Mouse (Mus musculus): ENCODE measurements around the gene Grm4. TPM values are rescaled to one million over a fixed set of nuclear protein-coding genes. Genes with fewer than 3 reads are reported as not detected.

Grm4 gene
- polyA plus RNA-seq, 1 experiment from 2014 or later, result 10.1 TPM

DNA sequence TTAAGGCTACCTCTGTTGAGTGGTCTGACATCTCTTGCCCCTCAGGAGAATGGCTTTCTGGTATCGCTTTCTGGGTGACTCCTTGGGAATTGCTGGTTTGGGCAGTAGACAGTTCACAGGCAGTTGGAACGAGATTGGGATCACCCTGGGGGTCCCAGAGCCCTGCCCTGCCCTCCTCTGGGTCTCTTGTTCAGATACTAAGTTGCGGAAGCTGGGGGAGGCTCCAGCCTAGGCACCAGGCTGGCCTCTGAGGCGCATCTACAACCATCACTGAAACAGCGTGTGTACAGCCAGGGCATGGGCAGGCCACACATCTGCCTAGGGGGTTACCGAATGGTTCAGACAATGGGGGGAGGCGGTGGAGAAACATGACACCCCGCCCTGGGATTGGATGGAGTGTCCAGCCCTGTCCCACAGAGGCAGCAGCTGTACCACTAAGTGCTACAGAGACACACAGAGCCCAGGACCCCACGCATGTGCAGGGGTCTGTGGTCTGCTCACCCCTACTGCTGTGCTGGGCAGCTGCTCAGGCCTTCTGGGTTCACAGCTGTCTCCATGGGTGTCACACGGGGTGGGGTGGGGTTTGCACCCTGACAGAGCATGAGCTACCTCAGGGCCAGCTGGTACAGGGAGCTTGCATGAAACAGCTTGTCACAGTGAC, 15.9 kb downstream of the Grm4 start:
- WGBS, result 17% methylated on average over 10 of the region's 10 CpGs
- peak overlapping the region; percentile 13; the same call in 1 of the 2 replicates for H3K27ac ChIP-seq (replicated peaks; ENCODE audit: low read depth, low read length)
- ATAC-seq (ENCODE audit: low FRiP score, low TSS enrichment), result no peak
- no peak for DNase-seq
- H3K27me3 ChIP-seq (ENCODE audit: control insufficient read depth, insufficient read depth, low read length), result no peaks in the 10 kb centered on the region
- no peaks in the 10 kb centered on the region for H3K9me3 ChIP-seq (ENCODE audit: control insufficient read depth, low read length)
- no peaks in the 10 kb centered on the region for H3K36me3 ChIP-seq (ENCODE audit: control insufficient read depth, insufficient read depth, low read length)
- no peak overlapping the region for H3K9ac ChIP-seq (replicated peaks; ENCODE audit: low read length)
- no peak overlapping the region for H3K4me2 ChIP-seq (ENCODE audit: low read length)
- H3K4me3 ChIP-seq (replicated peaks; ENCODE audit: low read depth, low read length), result no peak overlapping the region
- peaks cover 59% of the 10 kb centered on the region for H3K4me1 ChIP-seq (ENCODE audit: control insufficient read depth, insufficient read depth, low read length)

DNA sequence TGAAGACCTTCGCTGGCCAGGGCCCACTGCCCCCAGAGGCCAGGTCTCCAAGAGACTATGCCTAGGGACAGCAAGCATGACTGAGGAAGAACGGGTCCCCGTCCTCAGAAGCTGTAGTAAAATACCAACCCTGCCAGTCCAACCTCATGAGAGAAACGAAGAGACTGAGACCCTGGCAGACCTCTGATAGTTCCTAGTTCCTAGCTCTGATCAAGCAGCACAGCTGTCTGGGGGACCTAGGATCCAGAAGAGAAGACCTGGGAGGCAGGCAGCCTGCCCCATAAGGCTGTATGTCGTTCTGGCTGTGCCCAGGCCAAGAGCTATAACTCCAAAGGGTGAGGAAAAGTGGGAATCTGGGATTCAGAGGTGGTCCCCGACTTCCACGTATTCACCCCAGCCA, 17.3 kb downstream of the Grm4 start:
- WGBS, result 70% methylated on average over 7 of the region's 7 CpGs
- no peak overlapping the region for H3K4me3 ChIP-seq (replicated peaks; ENCODE audit: low read depth, low read length)
- H3K9ac ChIP-seq (replicated peaks; ENCODE audit: low read length), result no peak overlapping the region
- 0 out of 2 replicates have a peak overlapping the region, but pooled peaks have one; percentile 41 for H3K27ac ChIP-seq (replicated peaks; ENCODE audit: low read depth, low read length)
- H3K4me2 ChIP-seq (ENCODE audit: low read length), result no peak overlapping the region
- ATAC-seq (ENCODE audit: low FRiP score, low TSS enrichment) (no peak), DNase-seq (no peak)
- no peaks in the 10 kb centered on the region for H3K27me3 ChIP-seq (ENCODE audit: control insufficient read depth, insufficient read depth, low read length)
- no peaks in the 10 kb centered on the region for H3K9me3 ChIP-seq (ENCODE audit: control insufficient read depth, low read length)
- no peaks in the 10 kb centered on the region for H3K36me3 ChIP-seq (ENCODE audit: control insufficient read depth, insufficient read depth, low read length)
- H3K4me1 ChIP-seq (ENCODE audit: control insufficient read depth, insufficient read depth, low read length), result peaks cover 64% of the 10 kb centered on the region

DNA sequence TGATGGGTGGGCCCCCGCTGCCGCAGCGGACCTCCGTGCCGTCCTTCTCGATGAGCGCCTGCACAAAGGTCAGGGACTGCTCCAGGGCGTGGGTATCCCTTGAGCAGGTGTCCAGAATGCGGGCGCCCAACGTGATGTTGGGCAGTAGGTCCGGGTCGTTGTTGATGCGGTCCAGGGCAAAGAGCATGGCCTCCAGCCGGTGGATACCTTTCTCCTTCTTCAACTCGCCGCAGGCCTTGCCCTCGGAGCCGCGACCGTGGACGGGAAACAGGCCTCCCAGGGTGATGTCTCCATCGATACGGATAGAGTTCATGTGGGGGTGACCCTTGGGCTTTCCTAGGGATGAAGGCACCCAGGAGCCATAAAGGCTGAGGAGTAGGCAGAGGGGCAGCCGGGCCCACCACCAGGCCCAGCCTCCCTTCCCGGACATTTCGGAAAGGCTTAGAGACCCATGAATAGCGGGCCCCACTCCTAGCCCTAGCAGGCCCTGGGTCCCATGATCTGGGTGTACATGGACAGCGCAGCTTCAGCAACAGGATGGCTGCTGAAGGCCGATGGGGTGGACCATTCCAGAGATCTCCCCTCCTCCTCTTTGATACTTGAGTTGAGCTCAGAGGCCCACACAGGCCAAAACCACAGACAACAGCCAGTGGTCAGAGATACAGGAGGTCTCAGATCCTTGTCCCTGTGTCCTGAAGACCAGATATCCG, 18.3 kb downstream of the Grm4 start:
- Histone ChIP-seq H3K27me3 (ENCODE audit: control insufficient read depth, insufficient read depth, low read length) (no peaks in the 10 kb centered on the region), H3K36me3 (ENCODE audit: control insufficient read depth, insufficient read depth, low read length) (no peaks in the 10 kb centered on the region), H3K4me1 (ENCODE audit: control insufficient read depth, insufficient read depth, low read length) (peaks cover 61% of the 10 kb centered on the region), H3K4me3 (replicated peaks; ENCODE audit: low read depth, low read length) (no peak overlapping the region), H3K9ac (replicated peaks; ENCODE audit: low read length) (no peak overlapping the region), H3K9me3 (ENCODE audit: control insufficient read depth, low read length) (no peaks in the 10 kb centered on the region), H3K27ac (replicated peaks; ENCODE audit: low read depth, low read length) (peak overlapping the region; percentile 91), H3K4me2 (ENCODE audit: low read length) (0 out of 2 replicates have a peak overlapping the region, but pooled peaks have one; percentile 38)
- no peak for ATAC-seq (ENCODE audit: low FRiP score, low TSS enrichment)
- 63% methylated on average over 31 of the region's 31 CpGs for WGBS
- DNase-seq, result no peak

DNA sequence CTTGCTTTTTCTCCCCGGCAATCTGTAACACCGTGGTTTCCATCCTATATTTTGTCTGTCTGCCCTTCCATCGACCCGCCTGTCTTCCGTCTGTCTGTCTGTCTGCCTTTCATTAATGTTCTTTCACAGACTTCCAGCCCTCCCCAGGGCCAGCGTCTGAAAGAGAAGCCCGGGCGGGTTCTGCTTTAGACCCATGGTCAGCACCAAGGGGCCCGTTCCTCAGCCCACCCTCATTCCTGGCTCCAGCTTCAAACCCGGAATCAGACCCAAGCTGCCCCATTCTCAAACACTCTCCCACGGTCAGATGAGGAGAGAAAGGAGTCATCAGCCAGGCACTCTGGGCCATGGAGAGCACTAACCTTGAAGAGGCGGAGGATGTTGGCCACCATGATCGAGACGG, 18.9 kb downstream of the Grm4 start:
- H3K4me3 ChIP-seq (replicated peaks; ENCODE audit: low read depth, low read length), result no peak overlapping the region
- no peak overlapping the region for H3K9ac ChIP-seq (replicated peaks; ENCODE audit: low read length)
- H3K27ac ChIP-seq (replicated peaks; ENCODE audit: low read depth, low read length), result peak overlapping the region; percentile 91
- no peaks in the 10 kb centered on the region for H3K36me3 ChIP-seq (ENCODE audit: control insufficient read depth, insufficient read depth, low read length)
- WGBS, result 20% methylated on average over 14 of the region's 14 CpGs
- peak overlapping the region; percentile 38 for H3K4me2 ChIP-seq (ENCODE audit: low read length)
- peaks cover 60% of the 10 kb centered on the region for H3K4me1 ChIP-seq (ENCODE audit: control insufficient read depth, insufficient read depth, low read length)
- no peaks in the 10 kb centered on the region for H3K9me3 ChIP-seq (ENCODE audit: control insufficient read depth, low read length)
- H3K27me3 ChIP-seq (ENCODE audit: control insufficient read depth, insufficient read depth, low read length), result no peaks in the 10 kb centered on the region
- ATAC-seq (ENCODE audit: low FRiP score, low TSS enrichment) (no peak), DNase-seq (no peak)

DNA sequence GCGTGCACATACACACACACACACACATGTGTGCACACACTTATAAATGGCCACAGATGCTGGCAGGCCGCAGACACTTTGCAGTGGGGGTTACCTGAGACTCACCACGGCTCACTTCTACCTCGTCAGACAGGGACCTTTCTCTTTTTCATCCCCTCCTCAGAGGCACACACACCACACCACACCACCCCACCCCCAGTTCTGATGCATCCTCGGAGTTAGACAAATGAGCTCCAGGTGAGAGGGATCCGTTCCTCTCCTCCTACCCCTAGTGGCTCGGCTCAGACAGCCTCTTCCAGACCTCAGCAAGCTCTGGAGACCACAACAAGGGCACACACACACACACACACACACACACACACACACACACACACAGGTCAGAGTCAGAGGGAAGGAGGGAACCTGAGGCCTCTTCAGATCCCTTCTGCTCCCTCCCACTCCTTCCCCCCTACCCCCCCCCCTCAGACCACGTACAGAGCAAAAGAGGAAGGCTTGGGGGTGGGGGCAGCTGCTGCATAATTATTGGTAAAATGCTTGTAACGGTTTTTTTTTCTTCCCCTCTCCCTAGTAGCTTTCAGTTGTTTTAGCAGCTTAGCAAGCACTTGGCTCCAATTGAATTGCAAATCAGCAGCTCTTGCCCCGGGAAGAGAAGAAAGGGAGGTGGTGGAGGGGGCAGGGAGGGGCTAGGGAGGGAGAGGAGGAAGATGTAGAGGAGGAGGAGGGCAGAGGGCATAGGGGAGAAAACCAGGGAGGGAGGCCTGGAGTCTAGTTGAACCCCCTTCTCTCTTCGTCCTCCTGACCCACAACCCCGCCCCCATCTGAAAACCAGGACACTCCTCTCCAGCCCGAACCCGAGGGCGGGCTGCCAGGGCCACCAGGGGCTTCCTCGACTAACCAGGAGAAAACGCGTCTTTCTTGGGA, 19.6 kb downstream of the Grm4 start:
- Histone ChIP-seq H3K9ac (replicated peaks; ENCODE audit: low read length) (peak overlapping the region; percentile 26; the same call in 1 of the 2 replicates), H3K9me3 (ENCODE audit: control insufficient read depth, low read length) (no peaks in the 10 kb centered on the region), H3K4me3 (replicated peaks; ENCODE audit: low read depth, low read length) (no peak overlapping the region), H3K4me2 (ENCODE audit: low read length) (peak overlapping the region; percentile 38), H3K4me1 (ENCODE audit: control insufficient read depth, insufficient read depth, low read length) (peaks cover 60% of the 10 kb centered on the region), H3K27ac (replicated peaks; ENCODE audit: low read depth, low read length) (peak overlapping the region; percentile 91), H3K27me3 (ENCODE audit: control insufficient read depth, insufficient read depth, low read length) (no peaks in the 10 kb centered on the region), H3K36me3 (ENCODE audit: control insufficient read depth, insufficient read depth, low read length) (no peaks in the 10 kb centered on the region)
- peak; percentile 84 for DNase-seq
- ATAC-seq (ENCODE audit: low FRiP score, low TSS enrichment), result peak; percentile 80
- WGBS, result 3% methylated on average over 18 of the region's 18 CpGs

DNA sequence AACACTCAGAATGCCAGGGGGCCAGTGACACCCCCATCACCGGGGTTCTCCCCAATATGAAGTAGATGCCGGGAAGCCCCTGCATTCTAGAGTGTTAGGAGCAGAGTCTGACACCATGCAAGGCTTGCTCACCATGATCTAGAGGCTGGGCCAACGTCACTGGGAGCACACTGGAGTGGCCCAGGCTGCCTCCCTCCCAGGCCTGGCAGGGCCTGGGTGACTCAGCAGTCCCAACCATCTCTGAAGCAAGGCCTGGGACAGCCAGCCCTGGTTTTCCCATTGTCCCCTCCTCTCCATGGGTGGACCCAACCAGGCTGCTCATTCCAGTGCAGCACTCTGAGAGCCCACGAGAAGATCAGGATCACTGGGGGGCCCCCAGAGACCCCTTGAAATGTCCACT, 20.4 kb downstream of the Grm4 start:
- peak; percentile 35 for DNase-seq
- H3K9ac ChIP-seq (replicated peaks; ENCODE audit: low read length), result peak overlapping the region; percentile 29; the same call in 1 of the 2 replicates
- H3K4me2 ChIP-seq (ENCODE audit: low read length), result peak overlapping the region; percentile 38
- H3K27ac ChIP-seq (replicated peaks; ENCODE audit: low read depth, low read length), result peak overlapping the region; percentile 91
- ATAC-seq (ENCODE audit: low FRiP score, low TSS enrichment), result no peak; the same call in 1 of the 2 replicates
- H3K4me1 ChIP-seq (ENCODE audit: control insufficient read depth, insufficient read depth, low read length), result peaks cover 52% of the 10 kb centered on the region
- WGBS, result 23% methylated on average over 4 of the region's 4 CpGs
- no peaks in the 10 kb centered on the region for H3K36me3 ChIP-seq (ENCODE audit: control insufficient read depth, insufficient read depth, low read length)
- no peaks in the 10 kb centered on the region for H3K9me3 ChIP-seq (ENCODE audit: control insufficient read depth, low read length)
- no peak overlapping the region for H3K4me3 ChIP-seq (replicated peaks; ENCODE audit: low read depth, low read length)
- no peaks in the 10 kb centered on the region for H3K27me3 ChIP-seq (ENCODE audit: control insufficient read depth, insufficient read depth, low read length)

DNA sequence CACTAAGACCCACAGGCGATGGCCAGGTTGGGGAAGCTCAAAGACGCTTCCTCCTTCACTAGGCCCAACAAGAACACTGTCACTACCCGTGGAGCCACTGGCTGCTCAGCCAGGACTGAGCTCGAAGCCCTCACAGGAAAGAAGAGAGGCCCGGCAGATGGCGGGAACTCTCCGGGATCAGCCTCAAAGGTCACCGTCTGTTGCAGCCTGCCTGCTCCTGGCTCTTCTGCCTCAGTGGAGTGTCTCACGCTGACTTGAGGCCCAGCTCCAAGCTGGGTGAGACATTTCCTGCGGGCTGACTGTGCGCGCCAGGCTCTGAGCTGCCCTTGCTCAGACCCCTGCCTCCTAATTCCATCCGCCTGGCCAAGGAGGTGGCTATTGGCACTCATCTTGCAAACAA, 22.1 kb downstream of the Grm4 start:
- no peaks in the 10 kb centered on the region for H3K36me3 ChIP-seq (ENCODE audit: control insufficient read depth, insufficient read depth, low read length)
- 73% methylated on average over 13 of the region's 13 CpGs for WGBS

DNA sequence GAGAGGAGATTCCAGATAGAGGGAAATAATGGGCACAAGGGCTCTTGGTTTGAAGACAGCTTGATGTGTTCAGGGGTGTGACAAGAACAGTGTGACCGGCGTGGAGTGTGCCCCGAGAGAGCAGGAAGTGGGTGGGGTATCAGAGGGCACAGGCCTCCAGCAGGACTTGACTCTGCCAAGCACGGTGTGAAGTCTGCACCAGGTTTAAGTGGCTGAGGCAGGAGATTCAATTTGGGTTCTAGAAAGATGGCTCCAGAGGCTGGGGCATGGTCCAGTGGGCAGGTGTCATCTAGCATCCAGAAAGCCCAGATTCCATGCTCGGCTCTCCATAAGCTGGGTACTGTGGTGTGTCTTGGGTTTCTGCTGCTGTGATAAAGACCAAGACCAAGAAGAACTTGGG, 23.4 kb downstream of the Grm4 start:
- no peak overlapping the region for H3K4me2 ChIP-seq (ENCODE audit: low read length)
- no peak for DNase-seq
- WGBS, result 79% methylated on average over 5 of the region's 5 CpGs
- no peak overlapping the region for H3K4me3 ChIP-seq (replicated peaks; ENCODE audit: low read depth, low read length)
- H3K9ac ChIP-seq (replicated peaks; ENCODE audit: low read length), result no peak overlapping the region
- no peak overlapping the region for H3K27ac ChIP-seq (replicated peaks; ENCODE audit: low read depth, low read length)
- no peaks in the 10 kb centered on the region for H3K27me3 ChIP-seq (ENCODE audit: control insufficient read depth, insufficient read depth, low read length)
- no peaks in the 10 kb centered on the region for H3K9me3 ChIP-seq (ENCODE audit: control insufficient read depth, low read length)
- no peaks in the 10 kb centered on the region for H3K36me3 ChIP-seq (ENCODE audit: control insufficient read depth, insufficient read depth, low read length)
- H3K4me1 ChIP-seq (ENCODE audit: control insufficient read depth, insufficient read depth, low read length), result peaks cover 29% of the 10 kb centered on the region
- no peak for ATAC-seq (ENCODE audit: low FRiP score, low TSS enrichment)

More for the DNA sequence above, 22.1 kb downstream of the Grm4 start:
- no peak overlapping the region for H3K4me2 ChIP-seq (ENCODE audit: low read length)
- no peak overlapping the region for H3K9ac ChIP-seq (replicated peaks; ENCODE audit: low read length)
- H3K4me1 ChIP-seq (ENCODE audit: control insufficient read depth, insufficient read depth, low read length), result peaks cover 41% of the 10 kb centered on the region
- no peak overlapping the region for H3K27ac ChIP-seq (replicated peaks; ENCODE audit: low read depth, low read length)
- ATAC-seq (ENCODE audit: low FRiP score, low TSS enrichment) (no peak), DNase-seq (no peak)
- H3K4me3 ChIP-seq (replicated peaks; ENCODE audit: low read depth, low read length), result no peak overlapping the region
- H3K9me3 ChIP-seq (ENCODE audit: control insufficient read depth, low read length), result no peaks in the 10 kb centered on the region
- no peaks in the 10 kb centered on the region for H3K27me3 ChIP-seq (ENCODE audit: control insufficient read depth, insufficient read depth, low read length)
